Mouse (Mus musculus): ENCODE measurements around the gene Lypla2.
A peak's percentile ranks its signal among the peaks of the same experiment; 100 is the strongest.

Gene Lypla2

GRCm38 (mm10) chr4:135972911-135973811 lies 735 bp upstream of the Lypla2 start:
- no peak for DNase-seq (ENCODE audit: low read depth, low spot score)

- no peak for DNase-seq (ENCODE audit: low read depth, low spot score)
Measured at GRCm38 (mm10) chr4:135971805-135972555, 446 bp downstream of the Lypla2 start.

GRCm38 (mm10) chr4:135970585-135970984 lies 1.8 kb downstream of the Lypla2 start:
- DNase-seq (ENCODE audit: low read depth, low spot score): no peak

GRCm38 (mm10) chr4:135969070-135969750 lies 3.2 kb downstream of the Lypla2 start:
- DNase-seq (ENCODE audit: low read depth, low spot score): no peak

GRCm38 (mm10) chr4:135968271-135968869 lies 4.1 kb downstream of the Lypla2 start:
- DNase-seq (ENCODE audit: low read depth, low spot score): no peak

- DNase-seq (ENCODE audit: low read depth, low spot score): no peak
Measured at GRCm38 (mm10) chr4:135967086-135967760, 5.2 kb downstream of the Lypla2 start.

GRCm38 (mm10) chr4:135966283-135966682 lies 6.1 kb downstream of the Lypla2 start:
- no peak for DNase-seq (ENCODE audit: low read depth, low spot score)

- DNase-seq (ENCODE audit: low read depth, low spot score): no peak
Measured at GRCm38 (mm10) chr4:135965113-135965512, 7.3 kb downstream of the Lypla2 start.

GRCm38 (mm10) chr4:135964426-135964825 lies 8.0 kb downstream of the Lypla2 start:
- peak; percentile 43 for DNase-seq (ENCODE audit: low read depth, low spot score)

- DNase-seq (ENCODE audit: low read depth, low spot score): peak; percentile 97
Measured at GRCm38 (mm10) chr4:135963457-135964193, 8.8 kb downstream of the Lypla2 start, which contains the start of gene Gale. TSS of gene Gale (plus strand) at chr4:135963727.

GRCm38 (mm10) chr4:135962946-135963345 lies 9.5 kb downstream of the Lypla2 start:
- DNase-seq (ENCODE audit: low read depth, low spot score): no peak

GRCm38 (mm10) chr4:135962198-135962597 lies 10.2 kb downstream of the Lypla2 start:
- DNase-seq (ENCODE audit: low read depth, low spot score): no peak

GRCm38 (mm10) chr4:135961709-135962108 lies 10.7 kb downstream of the Lypla2 start:
- no peak for DNase-seq (ENCODE audit: low read depth, low spot score)

GRCm38 (mm10) chr4:135960717-135961116 lies 11.7 kb downstream of the Lypla2 start:
- peak; percentile 74 for DNase-seq (ENCODE audit: low read depth, low spot score)

GRCm38 (mm10) chr4:135958354-135958753 lies 14.1 kb downstream of the Lypla2 start:
- DNase-seq (ENCODE audit: low read depth, low spot score): no peak

- no peak for DNase-seq (ENCODE audit: low read depth, low spot score)
Measured at GRCm38 (mm10) chr4:135955886-135956285, 16.5 kb downstream of the Lypla2 start.

- peak; percentile 49 for DNase-seq (ENCODE audit: low read depth, low spot score)
Measured at GRCm38 (mm10) chr4:135954241-135954640, 18.2 kb downstream of the Lypla2 start.

- DNase-seq (ENCODE audit: low read depth, low spot score): no peak
Measured at GRCm38 (mm10) chr4:135953179-135953578, 19.2 kb downstream of the Lypla2 start.

GRCm38 (mm10) chr4:135951505-135951904 lies 20.9 kb downstream of the Lypla2 start:
- DNase-seq (ENCODE audit: low read depth, low spot score): no peak

- no peak for DNase-seq (ENCODE audit: low read depth, low spot score)
Measured at GRCm38 (mm10) chr4:135950365-135950764, 22.1 kb downstream of the Lypla2 start.

All from skeletal muscle tissue, adult 2 months (tissue).